Mouse (Mus musculus) thymus, postnatal 0 days (tissue): Measurements from ENCODE around the gene Ppp1ca. TPM values are rescaled to one million over a fixed set of nuclear protein-coding genes. Genes with fewer than 3 reads are reported as not detected.

Experiments used
- DNase-seq: peaks from one replicate; pipeline ENCODE4 v3.0.0-alpha.2; 2015; ENCODE audit warnings: low spot score
- microRNA-seq: library from miRNA; unstranded; fragments of <30 nt; microRNA quantifications from one replicate; pipeline ENCODE4, GENCODE M21; 2016; ENCODE audit warnings: borderline number of aligned reads
- polyA plus RNA-seq: library from polyadenylated mRNA; unstranded; fragments of >200 nt; fragmentation: Nextera tagmentation; extraction: Ambion mirVana; gene quantifications from 2 replicates; pipeline ENCODE4 v1.2.1, GENCODE M21; 2015

Ppp1ca gene
- polyA plus RNA-seq, 1 experiment from 2014 or later = 995 TPM

GRCm38 (mm10) chr19:4230415-4230814 is 38.5 kb downstream of the Ppp1ca start:
- DNase-seq = no peak

- DNase-seq = peak; percentile 93
Observed at GRCm38 (mm10) chr19:4231253-4232185, 39.7 kb downstream of the Ppp1ca start, which contains the start of gene Pold4. Gene Pold4 (plus strand): TSS chr19:4231899.

- peak; percentile 37 for DNase-seq
Observed at GRCm38 (mm10) chr19:4232186-4232572, 40.3 kb downstream of the Ppp1ca start.

- no peak for DNase-seq
Observed at GRCm38 (mm10) chr19:4232651-4233050, 40.8 kb downstream of the Ppp1ca start.

- DNase-seq = no peak
Observed at GRCm38 (mm10) chr19:4234548-4234947, 42.7 kb downstream of the Ppp1ca start.

- DNase-seq = no peak
Observed at GRCm38 (mm10) chr19:4240247-4240668, 48.4 kb downstream of the Ppp1ca start.

GRCm38 (mm10) chr19:4242416-4242815 is 50.6 kb downstream of the Ppp1ca start:
- DNase-seq = no peak

- DNase-seq = no peak
Observed at GRCm38 (mm10) chr19:4244775-4245174, 52.9 kb downstream of the Ppp1ca start.

Small RNA genes lying within 50 kb of the gene (microRNA-seq; reads per million reads assigned to microRNA genes)
- gene Gm26115 = not detected

Other genes starting within 250 kb of the Ppp1ca start
- gene Aldh3b3, start 233.4 kb upstream of the Ppp1ca start, polyA plus RNA-seq = 0.07 TPM in 1 of 2 replicates, not detected in the other
- gene Aldh3b2, start 219.7 kb upstream of the Ppp1ca start, polyA plus RNA-seq = 1.5 and 1.6 TPM in 2 replicates
- 4.3 and 5.9 TPM in 2 replicates for gene Acy3, start 205.5 kb upstream of the Ppp1ca start, polyA plus RNA-seq
- 0.06 TPM in 1 of 2 replicates, not detected in the other for gene Tbx10, start 199.3 kb upstream of the Ppp1ca start, polyA plus RNA-seq
- 40.4 and 42.5 TPM in 2 replicates for gene Nudt8, start 191.5 kb upstream of the Ppp1ca start, polyA plus RNA-seq
- gene Gm49405, start 191.4 kb upstream of the Ppp1ca start, polyA plus RNA-seq = 0.98 and 1.6 TPM in 2 replicates
- 1.3 and 1.6 TPM in 2 replicates for gene Doc2g, start 188.8 kb upstream of the Ppp1ca start, polyA plus RNA-seq
- gene Ndufv1, start 179.3 kb upstream of the Ppp1ca start, polyA plus RNA-seq = 191 and 194 TPM in 2 replicates
- gene Gstp1, start 154.1 kb upstream of the Ppp1ca start, polyA plus RNA-seq = 609 and 681 TPM in 2 replicates
- gene Gstp2, start 146.0 kb upstream of the Ppp1ca start, polyA plus RNA-seq = 4.5 and 6.1 TPM in 2 replicates
- gene Gstp3, start 132.5 kb upstream of the Ppp1ca start, polyA plus RNA-seq = 10.3 and 13.9 TPM in 2 replicates
- gene Cabp2, start 110.5 kb upstream of the Ppp1ca start, polyA plus RNA-seq = 0.42 TPM in 1 of 2 replicates, not detected in the other
- gene Cdk2ap2, start 94.9 kb upstream of the Ppp1ca start, polyA plus RNA-seq = 179 and 208 TPM in 2 replicates
- 37.1 and 45.6 TPM in 2 replicates for gene Pitpnm1, start 92.1 kb upstream of the Ppp1ca start, polyA plus RNA-seq
- 114 TPM in 2 replicates for gene Aip, start 66.2 kb upstream of the Ppp1ca start, polyA plus RNA-seq
- gene Gpr152, start 52.3 kb upstream of the Ppp1ca start, polyA plus RNA-seq = 0.03 TPM in 1 of 2 replicates, not detected in the other
- 0.48 and 0.58 TPM in 2 replicates for gene Cabp4, start 48.0 kb upstream of the Ppp1ca start, polyA plus RNA-seq
- 184 and 207 TPM in 2 replicates for gene Coro1b, start 43.4 kb upstream of the Ppp1ca start, polyA plus RNA-seq
- 929 and 954 TPM in 2 replicates for gene Ptprcap, start 38.5 kb upstream of the Ppp1ca start, polyA plus RNA-seq
- gene Rps6kb2, start 28.7 kb upstream of the Ppp1ca start, polyA plus RNA-seq = 36.4 and 41.8 TPM in 2 replicates
- gene Carns1, start 16.6 kb upstream of the Ppp1ca start, polyA plus RNA-seq = 6.8 and 10.4 TPM in 2 replicates
- gene Tbc1d10c, start 781 bp upstream of the Ppp1ca start, polyA plus RNA-seq = 322 and 323 TPM in 2 replicates
- gene Rad9a, start 9.6 kb downstream of the Ppp1ca start, polyA plus RNA-seq = 29.8 and 33.2 TPM in 2 replicates
- gene Clcf1, start 22.2 kb downstream of the Ppp1ca start, polyA plus RNA-seq = 2.1 and 2.5 TPM in 2 replicates
- gene AC109138.7, start 22.3 kb downstream of the Ppp1ca start, polyA plus RNA-seq = not detected in 2 replicates
- gene Pold4, start 39.8 kb downstream of the Ppp1ca start, polyA plus RNA-seq = 41.2 and 44.3 TPM in 2 replicates
- 9.4 and 10.1 TPM in 2 replicates for gene Ssh3, start 77.1 kb downstream of the Ppp1ca start, polyA plus RNA-seq
- 9.8 and 12.2 TPM in 2 replicates for gene Ankrd13d, start 91.1 kb downstream of the Ppp1ca start, polyA plus RNA-seq
- 64.3 and 81.3 TPM in 2 replicates for gene Grk2, start 114.2 kb downstream of the Ppp1ca start, polyA plus RNA-seq
- gene Kdm2a, start 206.2 kb downstream of the Ppp1ca start, polyA plus RNA-seq = 26.0 and 27.6 TPM in 2 replicates
- gene Rhod, start 247.4 kb downstream of the Ppp1ca start, polyA plus RNA-seq = 6.6 and 7.7 TPM in 2 replicates